Mouse (Mus musculus): ENCODE results near the gene Bicd2. TPM values are rescaled to one million over a fixed set of nuclear protein-coding genes. Genes with fewer than 3 reads are reported as not detected.

Gene Bicd2
- polyA plus RNA-seq, 1 experiment, result 22.5 TPM

GRCm38 (mm10) chr13:49322739-49323138, 18.6 kb upstream of the Bicd2 start:
- no peak for TF ChIP-seq GATA1 (IDR thresholded peaks at IDR 0.05; ENCODE audit: borderline replicate concordance, low read length)
- H3K4me3 ChIP-seq (replicated peaks), result no peak overlapping the region
- no peaks in the 10 kb centered on the region for H3K9me3 ChIP-seq
- peaks cover 97% of the 10 kb centered on the region for H3K4me1 ChIP-seq
- H3K36me3 ChIP-seq (replicated peaks; ENCODE audit: low read length), result peaks cover 6% of the 10 kb centered on the region
- no peaks in the 10 kb centered on the region for H3K27me3 ChIP-seq (replicated peaks)

DNA sequence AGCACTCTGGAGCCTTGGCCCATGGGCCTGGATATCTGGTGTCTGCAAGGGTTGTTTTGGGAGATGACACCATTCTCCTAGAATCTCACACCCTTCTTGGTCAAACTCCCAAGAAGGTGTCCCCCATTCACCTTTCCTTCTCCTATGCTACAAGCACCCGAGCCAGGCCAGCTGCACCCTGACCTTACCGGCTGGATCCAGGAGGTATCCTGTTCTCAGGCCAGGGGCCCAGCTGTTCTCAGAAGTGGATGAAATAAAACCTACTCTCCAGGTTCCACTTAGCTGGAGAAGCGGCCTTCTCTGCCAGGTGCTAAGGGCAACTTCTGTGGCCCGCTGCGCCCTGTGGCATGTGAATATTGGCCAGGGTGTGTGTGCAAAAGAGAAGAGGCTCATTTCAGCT, 16.5 kb upstream of the Bicd2 start:
- H3K9me3 ChIP-seq, result no peaks in the 10 kb centered on the region
- H3K36me3 ChIP-seq (replicated peaks; ENCODE audit: low read length), result peaks cover 6% of the 10 kb centered on the region
- no peaks in the 10 kb centered on the region for H3K27me3 ChIP-seq (replicated peaks)
- TF ChIP-seq GATA1 (IDR thresholded peaks at IDR 0.05; ENCODE audit: borderline replicate concordance, low read length), result no peak
- no peak for TF ChIP-seq FLI1 (IDR thresholded peaks at IDR 0.05; ENCODE audit: low read length)
- H3K4me3 ChIP-seq (replicated peaks), result no peak overlapping the region
- peaks cover 75% of the 10 kb centered on the region for H3K4me1 ChIP-seq

- Histone ChIP-seq H3K4me1 (peaks cover 60% of the 10 kb centered on the region), H3K4me3 (replicated peaks) (peak overlapping the region; percentile 33), H3K36me3 (replicated peaks; ENCODE audit: low read length) (peaks cover 6% of the 10 kb centered on the region), H3K27me3 (replicated peaks) (no peaks in the 10 kb centered on the region), H3K9me3 (no peaks in the 10 kb centered on the region)
- no peak for TF ChIP-seq FLI1 (IDR thresholded peaks at IDR 0.05; ENCODE audit: low read length)
- TF ChIP-seq GATA1 (IDR thresholded peaks at IDR 0.05; ENCODE audit: borderline replicate concordance, low read length), result no peak
These were observed 14.9 kb upstream of the Bicd2 start for GRCm38 (mm10) chr13:49326246-49327206.

- no peaks in the 10 kb centered on the region for H3K27me3 ChIP-seq (replicated peaks)
- peaks cover 8% of the 10 kb centered on the region for H3K36me3 ChIP-seq (replicated peaks; ENCODE audit: low read length)
- TF ChIP-seq GATA1 (IDR thresholded peaks at IDR 0.05; ENCODE audit: borderline replicate concordance, low read length) (no peak), FLI1 (IDR thresholded peaks at IDR 0.05; ENCODE audit: low read length) (no peak)
- H3K9me3 ChIP-seq, result no peaks in the 10 kb centered on the region
- no peak overlapping the region for H3K4me3 ChIP-seq (replicated peaks)
- peaks cover 58% of the 10 kb centered on the region for H3K4me1 ChIP-seq
These were observed 13.3 kb upstream of the Bicd2 start for GRCm38 (mm10) chr13:49328101-49328500.

DNA sequence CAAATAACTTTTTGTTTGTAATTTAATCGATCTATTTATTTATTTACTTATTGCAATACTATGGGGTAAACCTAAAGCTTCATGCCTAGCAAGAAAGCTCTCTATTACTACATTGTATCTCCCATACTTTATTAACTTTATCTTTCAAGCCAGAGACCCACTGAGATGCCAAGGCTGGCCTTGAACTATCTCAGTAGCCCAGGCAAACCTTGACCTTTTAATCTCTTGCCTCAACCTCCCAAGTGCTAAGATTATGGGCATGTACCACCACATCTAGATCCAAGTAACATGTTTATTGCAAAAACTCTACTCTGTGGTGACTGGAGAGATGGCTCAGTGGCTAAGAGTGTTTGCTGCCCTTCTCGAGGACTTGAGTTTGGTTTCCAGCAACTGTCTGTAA, 8.1 kb upstream of the Bicd2 start:
- H3K9me3 ChIP-seq, result peaks cover 4% of the 10 kb centered on the region
- no peak for TF ChIP-seq GATA1 (IDR thresholded peaks at IDR 0.05; ENCODE audit: borderline replicate concordance, low read length)
- TF ChIP-seq FLI1 (IDR thresholded peaks at IDR 0.05; ENCODE audit: low read length), result no peak
- no peak overlapping the region for H3K4me3 ChIP-seq (replicated peaks)
- H3K4me1 ChIP-seq, result peaks cover 39% of the 10 kb centered on the region
- peaks cover 7% of the 10 kb centered on the region for H3K36me3 ChIP-seq (replicated peaks; ENCODE audit: low read length)
- H3K27me3 ChIP-seq (replicated peaks), result no peaks in the 10 kb centered on the region

DNA sequence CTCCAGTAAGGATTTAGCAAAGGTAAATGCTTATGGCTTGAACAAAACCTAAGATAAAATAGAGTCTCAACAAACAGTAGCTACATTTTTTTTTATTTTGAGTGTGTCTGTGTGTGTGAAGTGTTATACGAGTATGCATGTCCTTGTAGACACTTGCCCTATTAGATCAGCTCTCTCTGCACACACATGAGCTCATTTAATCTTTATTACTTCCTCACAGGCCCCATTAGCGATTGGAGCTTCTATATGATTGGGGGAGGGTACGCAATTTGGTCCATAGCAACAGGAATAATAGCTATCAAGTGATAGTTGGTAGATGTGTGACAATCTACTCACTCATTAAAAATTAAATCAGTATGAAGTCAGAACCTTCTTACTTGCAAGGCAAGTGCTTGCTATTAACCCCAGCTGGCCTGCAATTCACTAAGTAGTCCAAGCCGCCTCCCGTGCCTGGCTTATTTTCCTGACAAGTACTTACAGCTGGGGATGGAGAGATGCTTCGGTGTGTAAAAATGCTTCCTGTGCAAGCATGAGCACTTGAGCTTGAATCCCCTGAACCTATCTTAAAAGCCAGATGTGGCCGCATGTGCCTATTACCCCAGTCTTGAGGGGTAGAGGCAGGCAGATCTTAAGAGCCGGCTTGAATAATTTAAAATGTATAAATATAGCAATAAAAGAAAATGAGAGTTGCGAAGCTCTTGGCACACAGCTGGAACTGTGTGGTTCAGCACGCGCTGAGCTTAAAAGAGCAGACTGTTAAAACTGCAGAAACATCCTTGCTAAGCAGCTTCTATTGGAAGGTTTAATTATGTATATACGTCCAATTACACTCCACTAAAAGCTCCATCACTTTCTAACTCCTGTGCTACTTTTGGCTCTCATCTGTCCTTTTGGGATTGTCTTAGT, 6.1 kb upstream of the Bicd2 start:
- peaks cover 4% of the 10 kb centered on the region for H3K9me3 ChIP-seq
- peaks cover 7% of the 10 kb centered on the region for H3K36me3 ChIP-seq (replicated peaks; ENCODE audit: low read length)
- H3K4me1 ChIP-seq, result peaks cover 60% of the 10 kb centered on the region
- no peak overlapping the region for H3K4me3 ChIP-seq (replicated peaks)
- H3K27me3 ChIP-seq (replicated peaks), result no peaks in the 10 kb centered on the region
- no peak for TF ChIP-seq FLI1 (IDR thresholded peaks at IDR 0.05; ENCODE audit: low read length)
- no peak for TF ChIP-seq GATA1 (IDR thresholded peaks at IDR 0.05; ENCODE audit: borderline replicate concordance, low read length)

DNA sequence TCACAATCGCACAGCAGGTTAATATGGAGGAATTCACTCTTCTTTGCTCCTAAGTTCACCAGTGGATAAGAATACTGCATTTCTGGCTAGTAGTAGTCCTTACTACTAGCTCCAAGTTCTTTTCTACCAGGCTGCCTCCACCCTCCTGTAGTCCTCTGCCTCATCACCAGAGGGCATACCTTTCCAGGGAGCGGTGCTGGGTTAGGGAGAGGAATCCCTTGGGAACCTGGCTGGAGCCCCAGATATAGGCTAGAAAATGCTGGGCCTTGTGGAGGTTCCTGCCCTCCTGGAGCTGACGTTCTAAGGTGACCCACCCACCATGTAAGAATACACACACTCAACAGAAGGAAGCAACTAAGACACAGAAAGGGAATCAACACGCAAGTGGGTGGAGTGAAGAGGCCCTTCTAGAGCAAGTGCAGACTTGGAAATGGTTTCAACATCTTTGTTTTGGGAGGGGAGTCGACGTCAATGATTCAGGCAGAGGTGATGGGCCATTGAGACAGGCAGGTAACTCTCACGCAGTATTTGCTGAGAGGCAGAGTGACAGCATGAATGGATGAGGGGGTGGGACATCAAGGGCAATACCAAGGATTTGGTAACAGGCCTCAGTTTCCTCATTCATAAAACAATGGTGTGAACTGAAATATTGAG, 2.4 kb upstream of the Bicd2 start:
- Histone ChIP-seq H3K36me3 (replicated peaks; ENCODE audit: low read length) (peaks cover 11% of the 10 kb centered on the region), H3K9me3 (peaks cover 4% of the 10 kb centered on the region), H3K4me1 (peaks cover 66% of the 10 kb centered on the region), H3K4me3 (replicated peaks) (no peak overlapping the region), H3K27me3 (replicated peaks) (no peaks in the 10 kb centered on the region)
- TF ChIP-seq FLI1 (IDR thresholded peaks at IDR 0.05; ENCODE audit: low read length), result no peak
- no peak for TF ChIP-seq GATA1 (IDR thresholded peaks at IDR 0.05; ENCODE audit: borderline replicate concordance, low read length)

GRCm38 (mm10) chr13:49341831-49342722, 692 bp downstream of the Bicd2 start:
- Histone ChIP-seq H3K4me1 (peaks cover 90% of the 10 kb centered on the region), H3K36me3 (replicated peaks; ENCODE audit: low read length) (peaks cover 34% of the 10 kb centered on the region)
- TF ChIP-seq FLI1 (IDR thresholded peaks at IDR 0.05; ENCODE audit: low read length), result no peak
- TF ChIP-seq GATA1 (IDR thresholded peaks at IDR 0.05; ENCODE audit: borderline replicate concordance, low read length), result no peak

More at GRCm38 (mm10) chr13:49341831-49342722, 692 bp downstream of the Bicd2 start:
- Histone ChIP-seq H3K9me3 (no peaks in the 10 kb centered on the region), H3K4me3 (replicated peaks) (peak overlapping the region; percentile 94), H3K27me3 (replicated peaks) (no peaks in the 10 kb centered on the region)

All from megakaryocyte, embryonic 14.5 days (primary cell).